Mouse (Mus musculus): ENCODE measurements at regions not wholly inside any gene's neighbourhood (a gene's known extent, or its start where the extent isn't known, plus 50 kb on each side); places are given as distances from the start of the nearest gene placed in this dataset.

DNA sequence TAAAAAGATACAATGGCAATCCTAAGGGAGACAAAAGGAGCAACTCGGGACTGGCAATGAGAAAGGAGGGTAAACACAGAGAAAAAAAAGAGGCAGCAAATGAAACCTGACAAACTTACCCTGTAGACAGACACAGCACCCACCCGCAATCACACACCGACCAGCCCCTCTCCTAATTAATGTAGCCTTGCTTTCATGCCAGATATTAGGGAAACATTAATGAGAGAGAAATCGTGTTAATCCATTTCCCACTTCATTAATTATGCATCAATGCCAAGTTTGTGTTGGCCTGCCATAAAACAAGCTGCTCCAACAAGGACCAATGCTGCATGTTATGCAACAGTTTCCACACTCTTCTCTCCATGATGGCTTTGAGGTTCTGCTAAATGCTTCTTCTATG lies 59.9 kb upstream of the S1pr1 start:
- TF ChIP-seq EP300 (IDR thresholded peaks at IDR 0.05; ENCODE audit: low read depth), result no peak
- no peak for TF ChIP-seq CTCF (IDR thresholded peaks at IDR 0.05; ENCODE audit: low read depth)

Measured in heart, postnatal 0 days (tissue).